Mouse (Mus musculus) stomach, embryonic 16.5 days (tissue): ENCODE measurements around the gene Slc22a26. TPM values are rescaled to one million over a fixed set of nuclear protein-coding genes. Genes with fewer than 3 reads are reported as not detected.
"Not testable (repeated sequence)": the region's sequence is repeated elsewhere in the genome, so short reads cannot be mapped to it uniquely, and the experiment has no call there.

Source experiments
- ATAC-seq: fragments of 200-750 bp; cut with Nextera tagmentation; 2 replicates; pipeline ENCODE4 v1.8.0; 2017; ENCODE audit warnings: moderate number of reproducible peaks, moderate TSS enrichment; ENCODE audit not compliant: insufficient read depth, low FRiP score
- H3K27ac ChIP-seq: fragments of 300-500 bp; sonication (generic); 2 replicates; pipeline ENCODE4 v1.5.1; 2014; ENCODE audit warnings: low read length
- H3K27me3 ChIP-seq: fragments of 300-500 bp; sonication (generic); 2 replicates; pipeline ENCODE4 v1.6.1; 2014; ENCODE audit warnings: low read length, control low read depth, mixed read lengths; ENCODE audit not compliant: control insufficient read depth, insufficient read depth
- H3K36me3 ChIP-seq: fragments of 300-500 bp; sonication (generic); 2 replicates; pipeline ENCODE4 v1.6.1; 2014; ENCODE audit warnings: low read length; ENCODE audit not compliant: control insufficient read depth, insufficient read depth
- H3K4me1 ChIP-seq: fragments of 300-500 bp; sonication (generic); 2 replicates; pipeline ENCODE4 v1.6.1; 2014; ENCODE audit warnings: low read length, control low read depth, mixed read lengths; ENCODE audit not compliant: control insufficient read depth, insufficient read depth
- H3K4me2 ChIP-seq: fragments of 300-500 bp; sonication (generic); 2 replicates; pipeline ENCODE4 v1.6.1; 2014; ENCODE audit warnings: low read depth, low read length, mixed read lengths
- H3K4me3 ChIP-seq: fragments of 300-500 bp; sonication (generic); replicated peaks from 2 replicates; pipeline ENCODE4 v1.5.1; 2014; ENCODE audit warnings: mild to moderate bottlenecking, low read length
- H3K9ac ChIP-seq: fragments of 300-500 bp; sonication (generic); 2 replicates; pipeline ENCODE4 v1.6.1; 2014; ENCODE audit warnings: low read length
- H3K9me3 ChIP-seq: fragments of 300-500 bp; sonication (generic); replicated peaks from 2 replicates; pipeline ENCODE4 v1.6.1; 2016; ENCODE audit warnings: low read length, control low read depth; ENCODE audit not compliant: control insufficient read depth
- WGBS: fragments of 180-500 bp; shearing (Covaris S2); extraction: QIAGEN DNeasy Blood & Tissue Kit; methylation state at CpG from one replicate; pipeline ENCODE4 v1.1.7; 2014; 5-methylcytosine and 5-hydroxymethylcytosine counted together
- polyA plus RNA-seq: library from polyadenylated mRNA; unstranded; fragments of >200 nt; fragmentation: Nextera tagmentation; extraction: Ambion mirVana; gene quantifications from 2 replicates; pipeline ENCODE4 v1.2.1, GENCODE M21; 2015

Slc22a26 gene
- not detected in 2 replicates for polyA plus RNA-seq

DNA sequence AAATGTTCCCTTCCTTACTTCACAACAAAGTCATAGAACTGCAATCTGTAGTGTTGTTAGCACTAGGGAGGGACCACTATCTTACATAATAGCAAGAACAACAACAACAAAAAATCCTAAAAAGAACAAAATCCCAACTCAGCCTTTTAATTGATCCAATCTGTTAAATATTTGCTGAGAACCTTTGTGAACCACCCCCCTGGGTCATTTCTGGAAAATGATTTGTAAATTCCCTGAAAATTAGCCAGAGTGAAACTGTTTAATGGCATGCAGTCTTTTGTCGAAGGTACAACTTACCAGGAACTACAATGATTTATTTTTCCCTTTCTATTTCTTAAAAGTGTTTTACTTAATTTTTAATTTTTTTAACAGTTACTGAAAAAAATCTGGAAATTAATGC, at the start of gene Slc22a26:
TSS of gene Slc22a26 (minus strand) at position 97 of the 400 bp plus-strand sequence.
- 75% methylated on average over 1 of the region's 1 CpGs for WGBS

DNA sequence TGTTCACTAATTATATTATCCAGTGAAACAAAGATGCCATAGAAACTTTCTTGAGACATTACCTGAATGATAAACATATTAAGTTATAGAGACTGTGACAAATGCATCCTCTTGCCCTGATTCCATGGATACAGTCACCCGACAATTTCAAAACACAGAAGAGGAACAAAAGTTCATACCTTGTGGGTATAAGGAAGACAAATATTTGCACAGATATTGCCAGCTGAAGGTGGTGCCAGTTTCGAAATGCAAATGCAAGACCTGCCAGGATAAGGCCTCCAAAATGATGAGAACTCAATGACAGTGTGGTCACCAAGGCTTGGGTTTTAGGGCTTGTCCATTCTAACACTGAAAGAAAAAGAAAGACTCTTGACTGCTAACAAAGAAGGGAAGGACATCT, 27.4 kb upstream of the Slc22a26 start:
- WGBS, result 60% methylated on average over 2 of the region's 2 CpGs
- no peak for ATAC-seq
- Histone ChIP-seq H3K9ac (no peak overlapping the region), H3K27ac (no peak overlapping the region), H3K4me2 (no peak overlapping the region), H3K36me3 (no peaks in the 10 kb centered on the region), H3K4me1 (no peaks in the 10 kb centered on the region), H3K27me3 (no peaks in the 10 kb centered on the region), H3K4me3 (no peak overlapping the region), H3K9me3 (no peaks in the 10 kb centered on the region)

More for the DNA sequence above, at the start of gene Slc22a26:
- Histone ChIP-seq H3K9me3 (no peaks in the 10 kb centered on the region), H3K9ac (no peak within 1 kb of the TSS), H3K4me2 (no peak within 1 kb of the TSS), H3K27ac (no peak within 1 kb of the TSS), H3K27me3 (no peaks in the 10 kb centered on the region), H3K4me1 (no peaks in the 10 kb centered on the region), H3K36me3 (no peaks in the 10 kb centered on the region), H3K4me3 (no peak within 1 kb of the TSS)
- no peak for ATAC-seq

DNA sequence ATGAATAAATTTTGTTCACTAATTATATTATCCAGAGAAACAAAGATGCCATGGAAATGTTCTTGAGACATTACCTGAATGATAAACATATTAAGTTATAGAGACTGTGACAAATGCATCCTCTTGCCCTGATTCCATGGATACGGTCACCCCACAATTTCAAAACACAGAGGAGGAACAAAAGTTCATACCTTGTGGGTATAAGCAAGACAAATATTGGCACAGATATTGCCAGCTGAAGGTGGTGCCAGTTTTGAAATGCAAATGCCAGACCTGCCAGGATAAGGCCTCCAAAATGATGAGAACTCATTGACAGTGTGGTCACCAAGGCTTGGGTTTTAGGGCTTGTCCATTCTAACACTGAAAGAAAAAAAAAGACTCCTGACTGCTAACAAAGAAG, 11.9 kb downstream of the Slc22a26 start:
- WGBS, result 87% methylated on average over 1 of the region's 1 CpGs
- Histone ChIP-seq H3K27me3 (no peaks in the 10 kb centered on the region), H3K4me3 (no peak overlapping the region), H3K4me1 (no peaks in the 10 kb centered on the region), H3K9ac (no peak overlapping the region), H3K4me2 (no peak overlapping the region), H3K27ac (no peak overlapping the region), H3K36me3 (no peaks in the 10 kb centered on the region), H3K9me3 (no peaks in the 10 kb centered on the region)
- no peak for ATAC-seq

DNA sequence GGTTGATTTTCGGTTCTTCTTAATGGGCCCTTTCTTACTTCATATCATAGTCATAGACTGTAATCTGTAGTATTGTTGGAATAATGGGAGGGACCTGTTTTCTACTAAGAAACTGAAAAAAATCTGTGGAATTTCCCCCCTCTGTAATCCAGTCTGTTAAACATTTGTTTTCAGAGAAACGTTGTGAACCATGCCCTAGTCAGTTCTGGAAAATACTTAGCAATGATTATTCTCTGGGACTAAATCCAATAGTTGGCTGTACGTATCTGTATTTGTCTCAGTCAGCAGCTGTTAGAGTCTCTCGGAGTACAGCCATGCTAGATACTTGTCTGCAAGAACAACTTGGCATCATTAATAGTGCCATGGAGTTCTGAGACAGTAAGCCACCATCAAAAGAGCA, 27.2 kb downstream of the Slc22a26 start:
- 82% methylated on average over 4 of the region's 4 CpGs for WGBS
- Histone ChIP-seq H3K36me3 (no peaks in the 10 kb centered on the region), H3K27ac (no peak overlapping the region), H3K4me2 (no peak overlapping the region), H3K4me3 (no peak overlapping the region), H3K9me3 (no peaks in the 10 kb centered on the region), H3K4me1 (no peaks in the 10 kb centered on the region), H3K9ac (no peak overlapping the region), H3K27me3 (no peaks in the 10 kb centered on the region)
- ATAC-seq, result no peak

DNA sequence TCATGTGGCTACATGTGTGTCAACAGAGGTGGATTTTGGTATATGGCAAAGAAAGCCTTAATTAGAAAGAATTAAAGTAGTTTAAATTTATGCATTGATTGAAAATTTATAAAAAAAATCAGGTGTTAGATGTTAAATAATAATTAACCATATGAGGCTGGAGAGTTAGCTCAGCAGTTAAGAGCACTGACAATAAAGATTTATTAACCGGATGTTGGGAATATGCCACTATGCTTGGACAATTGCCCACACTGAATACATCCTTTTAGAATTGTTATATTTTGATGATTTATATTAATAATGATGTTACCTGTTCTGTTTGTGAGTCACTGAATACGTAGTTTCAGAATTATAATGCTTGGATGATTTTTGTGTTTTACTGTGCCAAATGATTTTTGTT, 36.3 kb downstream of the Slc22a26 start:
- Histone ChIP-seq H3K4me3 (no peak overlapping the region), H3K36me3 (no peaks in the 10 kb centered on the region), H3K4me1 (no peaks in the 10 kb centered on the region), H3K9ac (no peak overlapping the region), H3K4me2 (no peak overlapping the region), H3K27me3 (no peaks in the 10 kb centered on the region), H3K27ac (no peak overlapping the region), H3K9me3 (no peaks in the 10 kb centered on the region)
- no peak for ATAC-seq
- 84% methylated on average over 2 of the region's 2 CpGs for WGBS

DNA sequence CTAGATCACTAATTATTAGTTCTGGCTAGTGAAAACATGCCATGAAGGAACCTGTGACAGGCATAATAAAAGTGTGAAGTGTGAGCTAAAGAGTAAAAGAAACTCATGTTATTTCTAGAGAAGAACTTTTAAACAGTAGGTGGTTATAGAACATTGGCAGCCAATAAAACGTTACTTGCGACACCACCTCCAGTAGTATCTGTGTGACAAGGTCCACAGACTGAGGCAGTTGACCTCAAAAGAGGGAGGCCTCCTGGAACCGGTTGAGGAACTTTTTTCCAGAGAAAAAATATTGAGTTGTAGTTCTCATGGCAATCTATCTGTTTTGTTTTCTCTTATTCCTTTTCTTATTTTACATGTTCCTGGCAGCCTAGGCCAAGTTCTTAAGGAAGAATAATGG, 36.9 kb downstream of the Slc22a26 start:
- no peak overlapping the region for H3K9ac ChIP-seq
- H3K27ac ChIP-seq, result no peak overlapping the region
- WGBS, result 87% methylated on average over 3 of the region's 3 CpGs

DNA sequence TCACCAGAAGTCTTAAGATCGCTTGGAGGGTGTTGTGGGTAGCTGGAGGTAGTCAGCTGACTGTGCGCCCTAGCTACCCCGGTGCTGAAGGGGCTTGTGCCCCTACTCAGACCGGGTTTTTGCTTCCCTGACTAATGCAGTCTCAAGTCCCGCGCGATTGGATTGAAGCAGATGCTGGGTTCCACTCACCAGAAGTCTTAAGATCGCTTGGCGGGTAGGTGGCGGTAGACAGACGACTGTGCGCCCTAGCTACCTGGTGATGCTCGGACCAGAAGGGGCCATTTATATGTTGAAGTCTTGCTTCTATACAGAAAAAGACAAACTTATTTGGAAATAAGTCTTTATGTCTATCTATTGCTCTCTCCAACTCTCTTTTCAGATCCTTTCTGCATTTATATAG, 49.1 kb downstream of the Slc22a26 start:
- not testable (repeated sequence) for H3K9me3 ChIP-seq, H3K9ac ChIP-seq, H3K27me3 ChIP-seq, H3K27ac ChIP-seq, H3K36me3 ChIP-seq, H3K4me2 ChIP-seq, H3K4me1 ChIP-seq, H3K4me3 ChIP-seq, ATAC-seq
- WGBS, result 64% methylated on average over 13 of the region's 13 CpGs

More for the DNA sequence above, 36.9 kb downstream of the Slc22a26 start:
- H3K4me2 ChIP-seq, result no peak overlapping the region
- no peaks in the 10 kb centered on the region for H3K27me3 ChIP-seq
- H3K4me3 ChIP-seq, result no peak overlapping the region
- no peak for ATAC-seq
- H3K9me3 ChIP-seq, result no peaks in the 10 kb centered on the region
- no peaks in the 10 kb centered on the region for H3K4me1 ChIP-seq
- H3K36me3 ChIP-seq, result no peaks in the 10 kb centered on the region

Other genes starting within 250 kb of the Slc22a26 start
- 15.7 and 15.8 TPM in 2 replicates for gene Pla2g16, start 245.2 kb downstream of the Slc22a26 start, polyA plus RNA-seq
- 3.5 and 3.6 TPM in 2 replicates for gene Lgals12, start 195.5 kb downstream of the Slc22a26 start, polyA plus RNA-seq
- gene Hrasls5, start 190.1 kb downstream of the Slc22a26 start, polyA plus RNA-seq, result not detected in 2 replicates
- gene Slc22a19, start 91.4 kb downstream of the Slc22a26 start, polyA plus RNA-seq, result not detected in 2 replicates
- gene Slc22a27, start 163.4 kb upstream of the Slc22a26 start, polyA plus RNA-seq, result not detected in 2 replicates